Mouse (Mus musculus) midbrain, postnatal 0 days (tissue): ENCODE measurements around the gene Trak1. TPM values are rescaled to one million over a fixed set of nuclear protein-coding genes. Genes with fewer than 3 reads are reported as not detected.

Experiments used
- ATAC-seq: fragments of 200-750 bp; cut with Nextera tagmentation; 2 replicates; pipeline ENCODE4 v1.8.0; 2017; ENCODE audit warnings: moderate number of reproducible peaks, mild to moderate bottlenecking, moderate TSS enrichment, moderate library complexity; ENCODE audit not compliant: low FRiP score
- DNase-seq: peaks from one replicate; pipeline ENCODE4 v3.0.0-alpha.2; 2015; ENCODE audit warnings: low spot score
- H3K27ac ChIP-seq: fragments of 300-500 bp; sonication (generic); 2 replicates; pipeline ENCODE4 v1.5.1; 2014; ENCODE audit warnings: low read depth, mild to moderate bottlenecking, low read length, mixed read lengths
- H3K27me3 ChIP-seq: fragments of 300-500 bp; sonication (generic); 2 replicates; pipeline ENCODE4 v1.6.1; 2014; ENCODE audit warnings: low read length, control low read depth, mixed read lengths; ENCODE audit not compliant: insufficient read depth
- H3K36me3 ChIP-seq: fragments of 300-500 bp; sonication (generic); 2 replicates; pipeline ENCODE4 v1.6.1; 2014; ENCODE audit warnings: low read length, control low read depth, mixed read lengths; ENCODE audit not compliant: insufficient read depth
- H3K4me1 ChIP-seq: fragments of 300-500 bp; sonication (generic); 2 replicates; pipeline ENCODE4 v1.6.1; 2014; ENCODE audit warnings: mild to moderate bottlenecking, control low read depth, antibody characterized with exemption, low read length, mixed read lengths; ENCODE audit not compliant: insufficient read depth
- H3K4me2 ChIP-seq: fragments of 300-500 bp; sonication (generic); 2 replicates; pipeline ENCODE4 v1.6.1; 2014; ENCODE audit warnings: low read depth, mild to moderate bottlenecking, low read length, mixed read lengths; ENCODE audit not compliant: poor library complexity, severe bottlenecking
- H3K4me3 ChIP-seq: fragments of 300-500 bp; sonication (generic); 2 replicates; pipeline ENCODE4 v1.5.1; 2014; ENCODE audit warnings: low read depth, mild to moderate bottlenecking, low read length, moderate library complexity
- H3K9ac ChIP-seq: fragments of 300-500 bp; sonication (generic); replicated peaks from 2 replicates; pipeline ENCODE4 v1.6.1; 2014; ENCODE audit warnings: mild to moderate bottlenecking, low read length, moderate library complexity, mixed read lengths; ENCODE audit not compliant: poor library complexity, severe bottlenecking
- H3K9me3 ChIP-seq: fragments of 300-500 bp; sonication (generic); 2 replicates; pipeline ENCODE4 v1.6.1; 2016; ENCODE audit warnings: low read length, control low read depth
- CTCF ChIP-seq: IDR thresholded peaks from 2 replicates; pipeline ENCODE4 v1.5.1; 2016; ENCODE audit warnings: antibody characterized with exemption, mild to moderate bottlenecking
- WGBS: fragments of 180-500 bp; shearing (Covaris S2); extraction: QIAGEN DNeasy Blood & Tissue Kit; methylation state at CpG from one replicate; pipeline ENCODE4 v1.1.7; 2014; 5-methylcytosine and 5-hydroxymethylcytosine counted together
- polyA plus RNA-seq: library from polyadenylated mRNA; unstranded; fragments of >200 nt; fragmentation: Nextera tagmentation; extraction: Ambion mirVana; gene quantifications from 2 replicates; pipeline ENCODE4 v1.2.1, GENCODE M21; 2015
- total RNA-seq: library from RNA; depleted of rRNA; stranded (reverse); fragments of >200 nt; gene quantifications from 2 replicates; pipeline ENCODE4 v1.2.3, GENCODE M21; 2014

Trak1 gene
- total and polyA plus RNA-seq, 2 experiments from 2014 or later = 61.6 to 154 TPM

DNA sequence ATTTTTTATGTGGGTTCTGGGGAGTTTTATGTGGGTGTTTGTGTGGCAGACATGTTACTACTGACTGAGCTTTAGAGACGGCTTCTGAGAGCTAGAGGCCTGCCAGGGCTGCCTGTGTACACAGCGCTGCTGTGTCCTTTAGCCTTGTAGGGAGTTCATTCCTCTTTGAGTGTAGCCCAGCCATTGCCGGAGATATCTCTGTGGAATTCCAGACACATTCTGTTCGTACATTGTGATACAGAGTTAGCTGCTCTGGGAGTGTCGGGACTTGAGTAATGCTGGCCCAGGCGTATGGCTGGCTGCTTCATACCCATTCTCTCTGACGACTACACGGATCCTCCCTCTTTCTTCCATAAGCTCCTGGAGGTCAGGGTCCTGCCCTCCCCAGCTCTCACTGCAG lies 31.9 kb downstream of the Trak1 start:
- ATAC-seq = no peak
- WGBS = 55% methylated on average over 8 of the region's 8 CpGs
- no peak overlapping the region for H3K9ac ChIP-seq

GRCm38 (mm10) chr9:121330065-121330464 lies 32.8 kb downstream of the Trak1 start:
- H3K9me3 ChIP-seq = no peaks in the 10 kb centered on the region
- no peak for TF ChIP-seq CTCF
- no peaks in the 10 kb centered on the region for H3K36me3 ChIP-seq
- H3K27me3 ChIP-seq = no peaks in the 10 kb centered on the region
- H3K4me2 ChIP-seq = no peak overlapping the region
- no peak overlapping the region for H3K27ac ChIP-seq
- ATAC-seq (no peak), DNase-seq (no peak)
- H3K4me3 ChIP-seq = no peak overlapping the region
- peaks cover 8% of the 10 kb centered on the region; the same call in 1 of the 2 replicates for H3K4me1 ChIP-seq
- WGBS = 94% methylated on average over 5 of the region's 5 CpGs
- H3K9ac ChIP-seq = no peak overlapping the region

More for the DNA sequence above, 31.9 kb downstream of the Trak1 start:
- no peaks in the 10 kb centered on the region for H3K36me3 ChIP-seq
- no peak overlapping the region for H3K4me2 ChIP-seq
- no peak for DNase-seq
- no peaks in the 10 kb centered on the region for H3K27me3 ChIP-seq
- no peak overlapping the region for H3K27ac ChIP-seq
- peaks cover 4% of the 10 kb centered on the region; the same call in 1 of the 2 replicates for H3K4me1 ChIP-seq
- TF ChIP-seq CTCF = no peak
- H3K9me3 ChIP-seq = no peaks in the 10 kb centered on the region
- no peak overlapping the region for H3K4me3 ChIP-seq

DNA sequence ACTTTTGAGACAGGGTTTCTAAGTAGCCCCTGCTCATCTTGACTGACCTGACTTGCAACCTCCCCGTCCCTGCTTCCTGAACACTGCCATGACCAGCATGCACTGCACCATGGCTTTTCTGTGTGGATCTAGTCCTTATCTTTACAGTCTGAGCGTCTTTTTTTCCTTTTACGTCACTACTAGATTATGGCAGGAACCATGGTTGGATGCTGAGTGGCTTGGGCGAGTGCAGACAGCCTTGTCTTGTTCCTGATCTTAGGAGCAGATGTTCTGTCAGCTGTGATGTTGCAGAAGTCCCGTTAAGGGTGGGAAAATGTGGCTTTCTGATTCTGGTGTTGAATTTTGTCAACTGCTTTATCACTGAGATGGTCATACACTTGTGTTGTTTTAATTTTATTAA lies 34.1 kb downstream of the Trak1 start:
- no peak for TF ChIP-seq CTCF
- WGBS = 21% methylated on average over 5 of the region's 5 CpGs
- Histone ChIP-seq H3K27me3 (no peaks in the 10 kb centered on the region), H3K4me3 (no peak overlapping the region), H3K4me2 (no peak overlapping the region), H3K9ac (no peak overlapping the region), H3K4me1 (peaks cover 14% of the 10 kb centered on the region; the same call in 1 of the 2 replicates), H3K9me3 (no peaks in the 10 kb centered on the region), H3K36me3 (no peaks in the 10 kb centered on the region), H3K27ac (peak overlapping the region; percentile 72; the same call in 1 of the 2 replicates)
- no peak for DNase-seq
- ATAC-seq = no peak

GRCm38 (mm10) chr9:121331878-121332630 lies 34.8 kb downstream of the Trak1 start:
- ATAC-seq = peak; percentile 81
- no peak overlapping the region for H3K9ac ChIP-seq
- TF ChIP-seq CTCF = no peak
- H3K4me2 ChIP-seq = no peak overlapping the region
- H3K36me3 ChIP-seq = no peaks in the 10 kb centered on the region
- no peaks in the 10 kb centered on the region for H3K9me3 ChIP-seq
- WGBS = 2% methylated on average over 8 of the region's 8 CpGs
- no peaks in the 10 kb centered on the region for H3K27me3 ChIP-seq
- H3K4me3 ChIP-seq = no peak overlapping the region
- peak overlapping the region; percentile 72; the same call in 1 of the 2 replicates for H3K27ac ChIP-seq
- peak; percentile 92 for DNase-seq
- peaks cover 14% of the 10 kb centered on the region; the same call in 1 of the 2 replicates for H3K4me1 ChIP-seq

GRCm38 (mm10) chr9:121333559-121333958 lies 36.3 kb downstream of the Trak1 start:
- DNase-seq = no peak
- no peaks in the 10 kb centered on the region for H3K27me3 ChIP-seq
- no peak for TF ChIP-seq CTCF
- H3K4me2 ChIP-seq = no peak overlapping the region
- no peaks in the 10 kb centered on the region for H3K9me3 ChIP-seq
- peaks cover 14% of the 10 kb centered on the region; the same call in 1 of the 2 replicates for H3K4me1 ChIP-seq
- H3K27ac ChIP-seq = no peak overlapping the region
- 60% methylated on average over 5 of the region's 5 CpGs for WGBS
- no peak for ATAC-seq
- no peaks in the 10 kb centered on the region for H3K36me3 ChIP-seq
- H3K4me3 ChIP-seq = no peak overlapping the region
- no peak overlapping the region for H3K9ac ChIP-seq

- Histone ChIP-seq H3K4me2 (no peak overlapping the region), H3K36me3 (no peaks in the 10 kb centered on the region), H3K4me1 (peaks cover 14% of the 10 kb centered on the region; the same call in 1 of the 2 replicates), H3K27ac (peak overlapping the region; percentile 47), H3K4me3 (no peak overlapping the region), H3K27me3 (no peaks in the 10 kb centered on the region), H3K9me3 (no peaks in the 10 kb centered on the region), H3K9ac (no peak overlapping the region)
- WGBS = 23% methylated on average over 8 of the region's 8 CpGs
- TF ChIP-seq CTCF = no peak
- peak; percentile 61 for DNase-seq
- ATAC-seq = no peak
These were observed 37.1 kb downstream of the Trak1 start for GRCm38 (mm10) chr9:121334311-121334851.
